Mouse (Mus musculus): ENCODE measurements around the gene Aldh8a1. TPM values are rescaled to one million over a fixed set of nuclear protein-coding genes. Genes with fewer than 3 reads are reported as not detected.

Gene Aldh8a1
- total RNA-seq, 2 experiments from 2014 or later: not detected

DNA sequence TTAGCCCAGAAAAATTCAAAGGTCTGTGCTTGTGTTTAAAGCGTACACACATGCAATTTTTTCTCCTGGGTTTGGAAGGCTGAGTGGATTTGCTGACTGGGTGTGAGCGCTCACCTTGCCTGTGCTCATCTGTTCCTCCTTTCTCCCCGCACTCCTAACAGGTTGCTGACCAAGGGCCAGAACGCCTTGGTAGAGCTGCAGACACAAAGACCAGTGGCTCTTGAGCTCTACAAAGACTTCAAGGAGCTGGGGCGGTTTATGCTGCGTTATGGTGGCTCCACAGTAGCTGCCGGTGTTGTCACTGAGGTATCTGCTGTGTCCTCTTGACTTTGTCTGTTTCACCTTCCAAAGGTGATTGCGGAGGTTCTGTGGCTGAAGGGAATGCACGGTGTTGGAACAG is 9.6 kb upstream of the Aldh8a1 start:
- DNase-seq: no peak

DNA sequence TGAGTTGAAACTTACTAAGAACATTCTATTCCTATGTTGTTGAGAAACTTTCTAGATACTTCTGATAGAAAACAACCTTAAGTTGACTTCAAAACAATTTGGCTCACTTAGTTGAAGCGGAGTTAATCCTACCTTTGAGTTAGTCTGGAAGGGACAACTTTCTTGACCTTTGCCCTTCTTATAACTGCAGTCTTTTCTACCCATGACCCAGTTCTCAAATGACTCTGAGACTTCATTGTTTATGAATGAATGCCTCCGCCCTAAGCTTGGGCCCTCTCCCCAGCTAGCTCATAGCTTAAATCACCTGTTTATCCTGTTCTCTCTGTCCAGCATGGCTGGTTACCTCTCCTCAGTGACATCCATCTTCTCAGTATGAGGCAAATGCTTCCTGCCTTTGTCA is 7.5 kb upstream of the Aldh8a1 start:
- no peak for DNase-seq

DNA sequence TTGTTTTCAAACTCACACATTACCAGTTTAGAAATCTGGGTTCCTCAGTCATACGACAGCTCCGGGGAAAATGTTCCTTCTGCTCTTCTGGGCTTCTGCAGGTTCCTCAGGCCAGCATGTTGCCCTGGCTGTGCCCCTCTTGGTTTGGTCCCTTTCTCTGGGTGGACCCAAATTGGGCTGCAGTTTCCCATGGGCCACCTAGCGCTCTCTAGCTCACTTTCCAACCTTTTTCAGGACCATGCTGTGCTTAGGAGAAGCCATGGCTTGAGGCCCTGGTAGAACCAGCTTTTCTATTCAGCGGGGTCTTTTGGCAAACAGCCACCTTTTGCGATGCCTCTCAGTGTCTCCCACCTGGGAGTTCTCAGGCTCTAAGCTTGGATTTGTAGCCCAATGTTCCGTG is 4.8 kb upstream of the Aldh8a1 start:
- no peak for DNase-seq

DNA sequence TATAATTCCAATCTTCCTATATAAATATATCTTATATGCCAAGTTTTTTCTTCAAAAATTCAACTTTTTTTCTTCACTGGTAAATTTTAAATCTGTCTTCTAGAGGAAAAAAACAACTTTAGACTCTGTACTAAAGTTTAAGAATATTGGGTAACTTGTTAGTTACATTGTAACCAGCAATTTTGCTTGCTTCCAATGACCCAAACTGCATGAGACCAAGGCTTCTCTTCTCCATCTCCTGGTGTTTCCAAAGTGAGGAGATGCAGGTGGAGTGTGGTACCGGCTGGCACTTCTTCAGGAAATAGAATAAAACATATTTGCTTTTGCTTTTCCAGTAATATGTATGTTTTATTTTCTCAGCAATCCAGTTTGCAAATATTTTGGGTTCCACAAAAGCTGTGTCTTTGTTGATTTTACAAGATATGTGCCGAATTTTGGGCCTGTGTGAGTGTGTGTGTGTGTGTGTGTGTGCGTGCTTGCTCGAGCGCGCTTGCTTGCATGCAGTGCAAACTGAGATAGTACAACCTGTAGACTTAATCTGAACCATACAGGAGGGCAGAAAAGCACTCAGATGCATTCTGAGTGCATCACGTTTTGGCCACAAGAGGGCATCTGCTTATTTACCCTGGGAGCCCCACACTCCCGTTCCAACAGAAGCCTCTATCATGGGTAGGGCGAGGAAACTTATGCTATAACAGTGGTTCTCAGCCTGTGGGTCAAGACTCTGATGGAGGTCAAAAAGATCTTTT is 1.3 kb downstream of the Aldh8a1 start:
- DNase-seq: peak; percentile 11 to 38

DNA sequence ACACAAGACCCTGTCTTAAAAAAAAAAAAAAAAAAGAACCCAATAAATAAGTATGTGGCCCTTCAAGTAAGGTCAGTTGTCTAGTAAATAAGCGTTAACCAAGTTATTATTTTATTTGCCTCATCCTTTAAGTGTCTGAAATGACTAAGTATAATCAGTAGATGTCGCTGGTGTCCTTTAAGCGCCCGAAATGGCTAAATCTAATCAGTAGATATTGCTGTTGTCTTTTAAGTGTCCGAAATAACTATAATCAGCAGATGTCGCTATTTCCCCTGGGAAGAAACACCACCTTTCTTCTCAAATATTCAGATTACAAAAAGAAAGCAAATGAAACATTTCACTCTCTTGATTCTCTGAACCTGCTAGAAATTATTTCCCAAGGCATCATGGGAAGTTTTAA is 5.8 kb downstream of the Aldh8a1 start:
- DNase-seq: peak; percentile 38 to 67

DNA sequence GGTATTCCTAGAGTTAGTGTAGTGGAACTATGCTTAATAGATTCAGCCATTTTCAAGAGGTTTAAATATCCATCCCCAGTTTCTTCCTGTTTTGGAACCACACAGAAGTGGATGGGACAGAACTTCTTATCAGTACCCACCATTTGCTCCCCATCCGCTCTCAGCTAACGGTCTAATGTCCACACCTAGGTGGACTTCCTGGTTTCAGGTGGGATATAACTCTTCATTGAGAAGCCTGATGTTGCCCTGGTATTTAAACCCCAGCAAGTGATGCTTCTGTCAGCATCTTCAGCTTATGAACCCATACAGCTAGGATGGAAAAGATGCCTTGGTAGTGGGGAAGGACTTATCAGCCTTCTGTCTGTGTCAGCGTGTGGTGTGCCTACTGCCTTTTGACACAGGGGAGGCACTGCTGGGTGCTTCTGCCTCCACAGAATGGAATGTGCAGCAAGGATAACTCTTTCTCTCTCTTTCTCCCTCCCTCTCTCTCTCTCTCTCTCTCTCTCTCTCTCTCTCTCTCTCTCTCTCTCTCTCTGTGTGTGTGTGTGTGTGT is 8.1 kb downstream of the Aldh8a1 start:
- DNase-seq: no peak

DNA sequence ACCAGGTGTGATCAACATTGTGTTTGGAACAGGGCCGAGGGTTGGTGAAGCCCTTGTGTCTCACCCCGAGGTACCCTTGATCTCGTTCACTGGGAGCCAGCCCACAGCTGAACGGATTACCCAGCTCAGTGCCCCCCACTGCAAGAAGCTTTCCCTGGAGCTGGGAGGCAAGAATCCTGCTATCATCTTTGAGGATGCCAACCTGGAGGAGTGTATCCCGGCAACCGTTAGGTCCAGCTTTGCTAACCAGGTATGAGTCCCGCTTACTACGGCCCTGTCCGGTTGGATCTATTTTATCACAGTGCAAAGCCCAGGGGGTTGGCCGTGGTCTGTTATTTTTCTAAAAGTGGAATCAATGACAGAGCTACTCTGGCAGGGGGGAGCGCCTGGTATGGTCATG is 12.0 kb downstream of the Aldh8a1 start:
- DNase-seq: no peak

DNA sequence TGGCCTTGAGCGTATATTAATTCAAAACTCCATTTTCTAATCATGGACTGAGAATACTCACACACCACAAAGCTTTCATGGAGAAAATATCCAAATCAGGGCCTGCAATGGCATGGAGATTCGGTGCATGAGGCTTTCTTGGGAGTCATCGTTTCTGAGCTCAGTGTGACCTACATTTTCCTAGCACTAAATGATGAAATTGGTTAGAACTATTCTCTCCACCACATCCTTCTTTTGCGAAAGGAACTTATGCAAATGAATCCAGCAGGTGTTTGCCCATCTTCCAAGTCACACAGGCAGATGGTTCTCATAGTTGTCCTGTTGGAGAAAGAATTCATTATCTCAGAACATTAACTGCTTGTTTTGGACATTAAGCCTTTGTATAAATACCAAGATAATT is 13.3 kb downstream of the Aldh8a1 start:
- no peak for DNase-seq

DNA sequence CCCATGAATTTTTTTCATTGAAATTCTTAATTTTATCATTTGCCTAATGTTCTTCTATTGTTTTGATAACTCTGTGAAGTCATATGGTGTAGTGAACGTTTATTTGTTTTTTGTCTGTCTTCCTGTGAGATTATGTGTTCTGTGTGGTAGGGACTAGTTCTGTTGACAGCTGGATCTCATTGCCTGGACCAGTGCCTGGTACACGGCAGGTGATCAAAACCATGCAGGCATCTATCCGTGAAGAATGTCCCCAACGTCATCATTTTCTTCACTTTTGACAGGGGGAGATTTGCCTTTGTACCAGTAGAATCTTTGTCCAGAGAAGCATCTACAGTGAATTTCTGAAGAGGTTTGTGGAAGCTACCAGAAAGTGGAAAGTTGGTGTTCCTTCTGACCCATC is 14.2 kb downstream of the Aldh8a1 start:
- no peak for DNase-seq

DNA sequence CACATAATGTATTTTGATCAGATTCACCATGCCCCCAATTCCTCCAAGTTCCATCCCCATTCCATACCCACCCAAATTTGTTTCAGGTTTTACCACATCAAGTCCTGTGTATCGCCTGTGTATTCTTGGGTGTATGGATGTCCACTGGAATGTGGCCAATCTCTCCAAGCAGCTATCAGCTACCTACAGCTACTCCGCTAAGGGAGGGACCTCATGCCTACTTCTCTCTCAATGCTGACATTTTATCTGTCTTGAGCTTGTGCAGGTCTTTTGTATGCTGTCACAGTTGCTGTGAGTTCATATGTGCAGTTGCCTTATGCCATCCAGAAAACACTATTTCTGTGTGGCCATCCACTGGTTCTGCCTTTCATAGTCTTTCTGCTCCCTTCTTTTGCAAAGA is 16.3 kb downstream of the Aldh8a1 start:
- no peak for DNase-seq

DNA sequence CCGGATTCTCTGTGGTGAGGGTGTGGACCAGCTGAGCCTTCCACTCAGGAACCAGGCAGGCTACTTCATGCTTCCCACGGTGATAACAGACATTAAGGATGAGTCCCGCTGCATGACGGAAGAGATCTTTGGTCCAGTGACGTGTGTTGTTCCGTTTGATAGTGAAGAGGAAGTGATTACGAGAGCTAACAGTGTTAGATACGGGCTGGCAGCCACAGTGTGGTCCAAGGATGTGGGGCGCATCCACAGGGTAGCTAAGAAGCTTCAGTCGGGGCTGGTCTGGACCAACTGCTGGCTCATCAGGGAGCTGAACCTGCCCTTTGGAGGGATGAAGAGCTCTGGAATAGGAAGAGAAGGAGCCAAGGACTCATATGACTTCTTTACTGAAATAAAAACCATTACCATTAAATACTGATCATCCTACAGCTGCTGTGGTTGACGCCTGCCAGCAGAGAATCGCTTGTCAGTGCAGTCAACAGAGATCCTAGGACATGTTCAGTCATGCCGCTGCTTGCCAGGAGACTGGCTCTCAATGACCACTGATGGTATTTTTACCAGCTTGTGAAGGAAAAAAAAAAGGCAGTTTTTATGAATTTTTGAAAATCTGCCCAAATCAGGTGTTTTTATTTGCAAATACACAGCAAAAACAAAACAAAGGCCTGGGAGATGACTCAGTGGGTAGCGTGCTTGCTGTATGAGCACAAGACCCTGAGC is 18.5 kb downstream of the Aldh8a1 start:
- DNase-seq: no peak

DNA sequence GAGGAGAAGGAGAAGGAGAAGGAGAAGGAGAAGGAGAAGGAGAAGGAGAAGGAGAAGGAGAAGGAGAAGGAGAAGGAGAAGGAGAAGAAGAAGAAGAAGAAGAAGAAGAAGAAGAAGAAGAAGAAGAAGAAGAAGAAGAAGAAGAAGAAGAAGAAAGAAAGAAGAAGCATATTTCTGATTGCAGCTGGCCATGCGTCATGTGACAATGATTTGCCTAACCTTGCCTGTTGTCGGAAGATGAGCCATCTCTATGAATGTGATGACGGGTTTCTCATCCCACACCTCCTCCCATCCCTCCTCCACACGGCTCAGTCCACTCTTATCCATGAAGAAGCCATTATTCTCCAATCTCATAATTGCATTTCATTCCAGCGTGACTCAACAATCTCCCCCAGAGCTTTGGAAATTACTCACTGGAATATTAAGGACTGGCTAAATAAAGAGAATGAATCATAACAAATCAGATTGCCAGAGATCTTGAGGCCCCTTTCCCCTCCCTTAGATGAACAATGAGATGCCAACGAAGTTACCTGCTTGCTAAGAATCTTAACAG is 21.9 kb downstream of the Aldh8a1 start:
- peak in 1 of 2 experiments; percentile 23 for DNase-seq

DNA sequence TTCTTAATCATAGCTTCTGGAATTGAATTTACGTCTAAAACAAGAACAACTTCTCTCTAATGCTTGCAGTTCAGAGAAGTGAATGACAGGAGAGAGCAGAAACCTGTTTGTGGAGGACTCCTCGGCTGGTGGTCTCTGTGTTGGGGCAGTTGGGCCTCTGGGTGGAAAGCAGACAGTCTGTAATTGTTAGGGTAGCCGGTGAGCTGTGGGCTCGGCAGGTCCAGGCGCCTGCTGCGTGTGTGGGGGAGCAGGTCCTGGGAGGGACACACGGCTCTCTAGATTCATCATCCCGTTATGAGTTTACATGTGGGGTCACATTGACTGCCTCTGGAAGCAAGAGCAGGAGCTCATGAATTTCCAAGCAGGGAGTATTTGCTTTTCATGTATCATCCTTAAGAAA is 22.5 kb downstream of the Aldh8a1 start:
- no peak for DNase-seq

DNA sequence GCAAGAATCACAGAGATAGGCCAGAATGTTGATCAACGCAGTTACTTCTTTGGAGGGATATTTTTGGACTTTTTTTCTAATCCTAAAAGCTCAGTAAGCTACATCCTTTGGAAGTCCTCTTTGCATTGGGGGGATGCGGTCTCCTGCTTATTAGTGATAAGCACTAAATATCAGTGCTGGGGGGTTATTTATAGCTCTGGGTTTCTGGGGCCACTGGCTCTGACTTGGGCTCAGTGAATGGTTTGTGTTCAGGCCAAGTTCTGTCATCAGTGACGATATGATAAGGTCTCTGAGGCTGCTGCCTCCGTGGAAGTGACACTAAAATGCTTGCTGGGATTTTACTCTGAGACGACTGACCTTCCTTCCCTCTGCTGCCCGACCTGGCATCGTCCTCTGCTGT is 22.9 kb downstream of the Aldh8a1 start:
- DNase-seq: peak; percentile 20 to 25

DNA sequence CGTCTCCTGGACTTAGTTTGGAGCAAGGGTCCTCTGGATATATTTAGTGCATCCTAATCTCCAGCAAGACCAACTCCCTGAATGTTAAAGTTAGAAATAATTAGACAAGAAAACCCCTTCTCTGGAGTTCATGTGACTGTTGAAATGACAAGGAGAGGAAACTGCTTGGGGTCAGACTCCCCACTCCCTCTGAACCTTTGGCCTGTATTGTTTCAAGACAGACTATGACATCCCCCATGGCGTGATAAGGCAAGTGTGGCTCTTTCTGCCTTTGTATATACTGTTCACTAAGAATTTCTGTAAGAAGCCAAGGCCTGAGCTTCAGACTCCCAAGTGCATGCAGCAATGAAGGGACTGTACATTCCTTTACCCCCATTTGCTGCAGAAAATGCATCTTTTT is 23.4 kb downstream of the Aldh8a1 start:
- no peak for DNase-seq

DNA sequence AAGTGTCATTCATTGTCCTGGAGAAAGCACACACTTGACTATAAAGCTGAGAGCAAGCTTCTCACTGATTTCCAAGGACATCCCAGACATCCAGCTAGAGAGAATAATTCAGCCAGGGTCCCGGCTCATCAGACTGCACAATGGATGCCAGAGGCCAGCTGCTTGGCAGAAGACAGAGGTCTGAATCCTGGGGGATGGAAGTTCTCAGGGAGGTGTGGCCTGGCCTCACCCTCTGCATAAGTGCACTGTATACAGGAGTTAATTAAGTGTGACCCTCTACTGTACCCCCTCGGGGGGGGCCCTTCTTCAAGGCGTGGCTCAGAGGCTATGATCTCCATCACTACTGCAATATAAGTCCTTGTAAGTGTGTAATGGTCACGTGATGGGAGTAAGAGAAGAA is 24.2 kb downstream of the Aldh8a1 start:
- DNase-seq: no peak

DNA sequence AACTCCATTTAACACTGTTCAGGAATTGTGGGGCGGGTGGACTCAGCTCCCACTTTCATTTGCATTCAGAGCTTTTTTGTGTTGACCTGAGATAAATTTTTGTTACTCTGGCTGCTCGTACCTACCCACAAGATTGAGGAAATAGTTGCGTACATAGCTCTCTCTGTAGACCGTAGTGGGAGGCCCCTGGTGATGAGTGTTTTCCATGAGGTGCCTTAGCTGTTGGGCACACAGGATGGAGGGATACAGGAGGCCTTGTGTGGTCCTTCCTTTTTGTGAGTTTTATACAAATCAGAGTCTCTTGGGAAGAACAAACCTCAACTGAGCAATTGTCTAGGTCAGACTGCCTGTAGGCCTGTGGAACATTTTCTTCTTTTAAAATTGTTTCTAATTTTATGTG is 27.7 kb downstream of the Aldh8a1 start:
- DNase-seq: no peak

DNA sequence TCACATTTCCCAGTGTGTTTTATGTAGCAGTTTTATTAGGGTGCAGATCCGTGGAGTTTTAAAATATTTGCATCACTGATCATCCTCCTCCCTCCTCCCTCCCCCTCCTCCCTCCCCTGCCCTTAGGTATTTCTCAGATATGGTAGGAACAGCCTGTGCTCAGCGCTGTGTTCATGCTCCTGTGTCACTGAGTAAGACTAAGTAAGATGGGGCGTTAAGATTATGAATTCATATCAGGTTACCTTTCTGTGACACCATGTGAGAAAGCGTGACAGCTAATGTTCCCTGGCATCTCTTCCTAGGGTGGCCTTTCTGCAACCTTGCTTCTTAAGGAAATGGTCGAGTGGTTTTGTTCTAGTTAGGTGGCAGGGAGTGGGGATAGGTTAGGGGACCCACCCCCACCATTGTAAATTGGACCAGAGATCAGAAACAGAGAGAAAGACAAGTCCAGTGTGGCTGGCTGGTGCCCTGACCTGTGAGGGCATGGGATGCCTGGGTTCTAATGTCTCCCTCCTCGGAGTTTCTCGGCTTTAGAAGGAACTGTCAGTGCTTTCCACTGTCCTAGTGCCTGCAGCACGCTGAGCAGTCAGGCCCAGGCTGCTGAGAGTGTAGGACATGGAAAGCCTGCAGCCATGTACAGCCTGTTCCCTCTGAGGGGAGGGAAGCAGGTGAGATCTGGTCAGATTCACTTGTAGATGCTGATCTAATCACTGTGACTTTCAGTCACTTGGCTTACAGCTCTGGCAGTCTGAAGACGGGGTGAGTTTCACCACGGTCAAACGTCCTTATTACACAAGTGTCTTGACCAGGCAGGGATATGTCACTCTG is 28.8 kb downstream of the Aldh8a1 start:
- DNase-seq: no peak

DNA sequence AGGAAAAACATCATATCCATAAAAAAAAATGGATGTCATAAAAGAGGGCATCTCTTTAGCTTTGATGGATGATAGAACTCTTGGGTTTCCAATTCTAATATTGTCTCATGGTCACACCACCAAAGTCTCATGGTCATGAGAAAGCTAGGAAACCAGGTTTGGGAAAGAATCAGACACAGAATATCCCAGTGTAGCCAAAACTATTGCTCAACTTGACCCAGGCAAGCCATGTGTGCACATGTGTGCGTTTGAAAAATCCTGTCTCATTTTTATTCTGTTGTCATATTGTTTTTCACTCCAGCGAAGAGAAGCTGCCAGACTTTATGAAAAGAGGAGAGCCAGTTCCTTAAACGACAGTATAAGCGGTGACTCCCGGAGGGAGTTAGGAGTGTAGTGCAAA is 33.6 kb downstream of the Aldh8a1 start:
- no peak for DNase-seq

DNA sequence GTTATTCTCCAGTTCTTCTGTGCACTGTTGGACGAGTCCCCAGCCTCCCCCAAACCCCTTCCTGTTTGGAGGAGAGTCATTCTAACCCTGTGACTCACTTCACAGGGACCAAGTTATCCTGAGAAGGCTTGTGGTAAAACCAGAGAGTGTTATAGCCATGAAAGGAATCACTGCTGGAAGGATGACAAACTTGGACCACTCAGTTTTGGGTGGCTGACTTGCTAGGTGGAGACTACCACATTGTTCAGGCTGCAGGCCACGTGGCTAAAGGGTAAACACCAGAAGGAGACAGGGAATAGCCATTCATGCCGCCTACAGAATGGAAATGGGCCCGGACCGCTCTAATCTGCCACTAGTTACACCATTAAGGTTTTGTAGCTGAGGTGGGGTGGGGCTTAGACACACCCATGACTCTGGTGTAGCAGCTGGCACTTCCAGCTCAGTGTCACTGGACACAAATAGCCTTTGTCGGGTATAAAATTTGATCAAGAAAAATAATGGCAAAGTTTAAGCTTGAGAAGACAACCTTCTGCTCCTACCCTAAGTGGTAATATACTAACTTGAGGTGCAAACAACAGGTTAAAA is 34.6 kb downstream of the Aldh8a1 start:
- DNase-seq: no peak

DNA sequence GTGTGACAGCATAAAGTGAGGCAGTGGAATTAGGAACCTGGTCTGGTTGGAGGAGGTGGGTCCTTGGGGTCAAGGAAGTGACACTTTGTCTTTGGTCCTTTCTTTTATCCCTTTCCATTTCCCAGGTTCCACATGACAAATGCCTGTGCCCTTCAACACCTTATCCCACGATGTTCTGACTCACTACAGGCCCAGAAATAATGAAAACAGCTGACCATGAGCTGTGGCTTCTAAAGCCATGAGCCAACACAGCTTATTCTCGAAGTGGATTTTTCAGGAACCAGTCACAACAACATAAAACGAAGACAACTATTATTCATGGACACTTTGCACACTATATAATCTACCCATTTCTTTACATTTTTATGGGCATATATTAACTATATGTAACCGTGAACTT is 37.9 kb downstream of the Aldh8a1 start:
- no peak for DNase-seq

DNA sequence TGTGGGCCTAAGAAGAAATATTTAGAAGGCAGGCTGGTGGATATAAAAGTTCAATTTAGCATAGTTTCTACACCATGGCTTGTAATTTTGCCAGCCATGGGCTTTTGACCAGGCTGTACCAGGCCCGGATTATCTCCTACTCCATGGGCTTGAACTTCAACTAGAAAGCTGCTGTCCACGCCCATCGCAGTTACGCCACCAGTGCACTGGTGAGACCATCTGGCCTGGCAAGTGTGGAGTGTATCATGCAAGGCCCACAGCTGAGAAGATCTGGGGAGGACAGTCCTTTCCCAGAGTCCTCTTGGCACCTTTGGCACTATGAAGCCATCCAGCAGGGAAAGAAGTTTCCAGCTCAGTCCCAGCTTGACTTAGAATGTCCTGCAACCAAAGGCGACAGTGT is 39.1 kb downstream of the Aldh8a1 start:
- no peak for DNase-seq

All from heart, adult 18-20 months (tissue).